Mouse (Mus musculus) lung, adult 10 weeks (tissue): ENCODE data around the gene Prr18. TPM values are rescaled to one million over a fixed set of nuclear protein-coding genes. Genes with fewer than 3 reads are reported as not detected.

Experiments used
- polyA plus RNA-seq: library from polyadenylated mRNA; stranded (reverse); fragments of 350-450 nt; fragmentation: Illumina TruSeq; extraction: RNeasy Lipid Tissue Mini Kit (QIAGEN cat#74804); gene quantifications from one replicate; pipeline ENCODE4 v1.2.3, GENCODE M21; 2014; ENCODE audit warnings: low read depth, low replicate concordance; ENCODE audit not compliant: insufficient read depth

The Prr18 gene
- polyA plus RNA-seq, result 5.4 TPM

DNA sequence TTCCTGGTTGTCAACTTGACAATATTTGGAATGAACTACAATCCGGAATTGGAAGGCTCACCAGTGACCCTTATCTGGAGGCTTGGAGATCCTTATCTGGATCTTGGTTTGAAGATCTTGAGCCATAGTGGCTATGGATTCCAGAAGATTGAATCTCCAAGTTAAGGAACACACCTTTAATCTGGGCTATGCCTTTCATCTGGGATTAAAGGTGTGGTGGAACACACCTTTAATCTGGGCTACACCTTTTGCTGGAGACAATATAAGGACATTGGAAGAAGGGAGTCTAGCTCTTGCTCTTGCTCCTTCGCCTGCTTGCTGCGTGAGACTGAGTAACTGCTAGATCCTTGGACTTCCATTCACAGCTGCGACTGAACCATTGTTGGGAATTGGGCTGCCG lies at the start of gene Prr18:
Gene Prr18, plus strand, starts transcription at position 301 of the 400 bp plus-strand sequence.

DNA sequence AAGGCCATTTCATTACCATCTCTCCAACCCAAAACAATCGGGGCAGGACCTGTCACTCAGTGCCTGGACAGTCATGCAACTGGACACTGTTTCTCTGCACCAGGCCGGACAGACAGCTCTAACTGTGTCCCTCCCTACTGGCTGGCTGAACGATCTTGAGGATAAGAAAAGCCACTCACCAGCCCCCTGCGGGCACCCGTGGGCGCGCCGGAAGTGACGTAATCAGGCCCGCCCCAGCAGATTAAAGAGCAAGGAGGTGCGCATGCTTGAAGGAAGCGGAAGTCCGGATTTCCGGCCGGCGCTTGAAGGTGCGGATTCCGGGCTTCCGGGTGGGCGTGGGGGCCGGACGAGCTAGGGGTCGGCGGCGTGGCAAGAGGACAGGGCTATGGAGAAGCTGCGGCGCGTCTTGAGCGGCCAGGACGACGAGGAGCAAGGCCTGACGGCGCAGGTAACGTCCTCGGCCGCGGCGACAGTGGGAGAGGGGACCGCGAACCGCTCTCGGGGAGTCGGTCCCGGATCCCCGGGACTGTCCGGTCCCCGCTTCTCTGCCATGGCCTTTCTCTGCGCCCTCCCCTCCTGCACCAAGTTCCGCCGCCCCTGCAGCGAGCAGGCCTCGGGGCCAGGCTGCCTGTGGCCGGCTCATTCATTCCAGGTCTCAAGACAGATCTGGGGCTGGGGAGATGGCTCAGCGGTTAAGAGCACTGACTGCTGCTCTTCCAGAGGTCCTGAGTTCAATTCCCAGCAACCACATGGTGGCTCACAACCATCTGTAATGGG lies 26.2 kb upstream of the Prr18 start, which contains the start of gene Sft2d1:
Gene Sft2d1, plus strand, starts transcription at position 265 of the 777 bp plus-strand sequence.

DNA sequence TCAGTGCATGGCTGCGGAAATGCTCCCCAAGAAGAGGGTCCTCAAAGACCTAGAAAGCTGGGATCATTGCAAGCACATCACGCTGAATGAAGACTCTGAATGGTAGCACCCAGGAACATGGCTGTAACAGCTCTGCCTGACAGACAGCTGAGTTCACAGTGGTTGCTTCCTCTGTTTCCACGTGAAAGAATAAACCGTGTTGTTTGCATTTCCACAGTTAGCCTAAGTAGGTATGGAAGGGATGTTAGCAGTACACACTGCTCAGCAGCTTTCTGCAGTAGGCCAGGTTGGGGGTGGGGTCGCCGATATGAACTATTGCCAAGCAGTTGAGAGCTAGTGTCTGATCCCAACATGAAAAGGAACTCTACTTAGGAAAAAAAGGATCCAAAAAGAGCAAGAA lies 18.4 kb downstream of the Prr18 start, which contains the start of gene T2:
Gene T2, plus strand, starts transcription at position 301 of the 400 bp plus-strand sequence.

Other genes starting within 250 kb of the Prr18 start
- gene Gm49673, start 189.7 kb upstream of the Prr18 start, polyA plus RNA-seq, result 0.12 TPM
- 24.9 TPM for gene Rnaset2a, start 189.4 kb upstream of the Prr18 start, polyA plus RNA-seq
- 8.5 TPM for gene Fgfr1op, start 172.0 kb upstream of the Prr18 start, polyA plus RNA-seq
- 1.2 TPM for gene Ccr6, start 101.4 kb upstream of the Prr18 start, polyA plus RNA-seq
- gene Mpc1, start 54.6 kb upstream of the Prr18 start, polyA plus RNA-seq, result 198 TPM
- gene Sft2d1, start 26.4 kb upstream of the Prr18 start, polyA plus RNA-seq, result 68.1 TPM
- gene T2, start 18.5 kb downstream of the Prr18 start, polyA plus RNA-seq, result 2.5 TPM
- not detected for gene T, start 97.0 kb downstream of the Prr18 start, polyA plus RNA-seq
- gene Pde10a, start 187.9 kb downstream of the Prr18 start, polyA plus RNA-seq, result 0.13 TPM
- gene Gm17087, start 229.5 kb downstream of the Prr18 start, polyA plus RNA-seq, result not detected